Mouse (Mus musculus): Measurements from ENCODE around the gene Spag6. TPM values are rescaled to one million over a fixed set of nuclear protein-coding genes. Genes with fewer than 3 reads are reported as not detected.
A peak's percentile ranks its signal among the peaks of the same experiment; 100 is the strongest.

The Spag6 gene
- polyA plus RNA-seq, 1 experiment: not detected

GRCm38 (mm10) chr2:18797776-18798175 is 103.9 kb downstream of the Spag6 start:
- H3K4me1 ChIP-seq (ENCODE audit: control insufficient read depth, insufficient read depth, low read length): no peaks in the 10 kb centered on the region
- no peaks in the 10 kb centered on the region for H3K36me3 ChIP-seq (ENCODE audit: control insufficient read depth, insufficient read depth, low read length, poor library complexity, severe bottlenecking)
- peaks cover 3% of the 10 kb centered on the region for H3K27me3 ChIP-seq (ENCODE audit: control insufficient read depth, insufficient read depth, low read length, poor library complexity, severe bottlenecking)
- H3K9me3 ChIP-seq (replicated peaks; ENCODE audit: control insufficient read depth, insufficient read depth, low read length, poor library complexity, severe bottlenecking): no peaks in the 10 kb centered on the region
- H3K4me3 ChIP-seq (ENCODE audit: low read depth, low read length): no peak overlapping the region
- no peak overlapping the region for H3K9ac ChIP-seq (ENCODE audit: low read depth, poor library complexity, severe bottlenecking)
- H3K27ac ChIP-seq (ENCODE audit: insufficient read depth, low read length): no peak overlapping the region
- TF ChIP-seq CTCF (IDR thresholded peaks at IDR 0.05; ENCODE audit: low read depth, low read length): no peak
- no peak for TF ChIP-seq POLR2A (IDR thresholded peaks at IDR 0.05; ENCODE audit: insufficient read depth, low read length)
- TF ChIP-seq EP300 (IDR thresholded peaks at IDR 0.05; ENCODE audit: insufficient read depth, low read depth, low read length): no peak

- peak overlapping the region; percentile 40 for H3K4me3 ChIP-seq (ENCODE audit: low read depth, low read length)
- H3K9ac ChIP-seq (ENCODE audit: low read depth, poor library complexity, severe bottlenecking): no peak overlapping the region
- H3K4me1 ChIP-seq (ENCODE audit: control insufficient read depth, insufficient read depth, low read length): no peaks in the 10 kb centered on the region
- no peaks in the 10 kb centered on the region for H3K9me3 ChIP-seq (replicated peaks; ENCODE audit: control insufficient read depth, insufficient read depth, low read length, poor library complexity, severe bottlenecking)
- TF ChIP-seq CTCF (IDR thresholded peaks at IDR 0.05; ENCODE audit: low read depth, low read length) (no peak), POLR2A (IDR thresholded peaks at IDR 0.05; ENCODE audit: insufficient read depth, low read length) (no peak), EP300 (IDR thresholded peaks at IDR 0.05; ENCODE audit: insufficient read depth, low read depth, low read length) (no peak)
- no peak overlapping the region for H3K27ac ChIP-seq (ENCODE audit: insufficient read depth, low read length)
- H3K36me3 ChIP-seq (ENCODE audit: control insufficient read depth, insufficient read depth, low read length, poor library complexity, severe bottlenecking): no peaks in the 10 kb centered on the region
- H3K27me3 ChIP-seq (ENCODE audit: control insufficient read depth, insufficient read depth, low read length, poor library complexity, severe bottlenecking): peaks cover 3% of the 10 kb centered on the region
Measured at GRCm38 (mm10) chr2:18799265-18799965, 105.6 kb downstream of the Spag6 start.

Other genes with a start within 250 kb of the Spag6 start
- 56.7 and 61.8 TPM in 2 replicates for gene Commd3, start 21.6 kb upstream of the Spag6 start, polyA plus RNA-seq (2011; ENCODE audit: insufficient read depth, insufficient read length, low read depth, missing spikeins)
- 5.6 and 8.0 TPM in 2 replicates for gene Bmi1, start 17.0 kb upstream of the Spag6 start, polyA plus RNA-seq (2011; ENCODE audit: insufficient read depth, insufficient read length, low read depth, missing spikeins)

All from ES-Bruce4 (cell line).